Mouse (Mus musculus): Measurements from ENCODE around the gene Gm11037.
"Not testable (repeated sequence)": the region's sequence is repeated elsewhere in the genome, so short reads cannot be mapped to it uniquely, and the experiment has no call there.

Gene Gm11037

GRCm38 (mm10) chr2:131132930-131133547 is at the start of gene Gm11037:
Gm11037 (plus strand) TSS chr2:131133497.
- no peak for DNase-seq

GRCm38 (mm10) chr2:131084206-131084605 is 49.1 kb upstream of the Gm11037 start:
- DNase-seq = no peak

- DNase-seq = no peak
Observed at GRCm38 (mm10) chr2:131086667-131087390, 46.5 kb upstream of the Gm11037 start, which contains the start of gene Siglec1. Siglec1 (minus strand) TSS chr2:131086765.

GRCm38 (mm10) chr2:131088581-131088980 is 44.7 kb upstream of the Gm11037 start:
- DNase-seq = no peak

- no peak for DNase-seq
Observed at GRCm38 (mm10) chr2:131089634-131090033, 43.7 kb upstream of the Gm11037 start.

- DNase-seq = no peak
Observed at GRCm38 (mm10) chr2:131090852-131091251, 42.4 kb upstream of the Gm11037 start.

DNA sequence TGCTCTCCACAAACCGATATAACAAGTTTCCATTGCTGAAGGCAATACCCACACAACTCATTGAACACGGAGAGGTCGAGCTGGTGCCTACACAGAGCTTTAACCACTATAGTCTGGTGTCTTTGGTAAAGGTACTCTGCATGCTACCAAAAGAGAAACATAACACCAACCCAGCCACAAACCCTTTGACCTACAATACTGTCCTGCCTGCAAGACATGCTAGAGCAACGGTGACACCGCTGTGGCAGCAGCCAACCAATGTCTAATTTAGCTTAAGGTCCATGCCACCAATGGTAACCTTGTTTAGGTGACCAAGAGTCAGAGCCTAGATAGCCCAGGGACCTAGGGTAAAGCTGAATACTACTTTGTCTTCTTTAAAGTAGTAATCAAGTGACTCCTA is 39.7 kb upstream of the Gm11037 start:
- DNase-seq = no peak

DNA sequence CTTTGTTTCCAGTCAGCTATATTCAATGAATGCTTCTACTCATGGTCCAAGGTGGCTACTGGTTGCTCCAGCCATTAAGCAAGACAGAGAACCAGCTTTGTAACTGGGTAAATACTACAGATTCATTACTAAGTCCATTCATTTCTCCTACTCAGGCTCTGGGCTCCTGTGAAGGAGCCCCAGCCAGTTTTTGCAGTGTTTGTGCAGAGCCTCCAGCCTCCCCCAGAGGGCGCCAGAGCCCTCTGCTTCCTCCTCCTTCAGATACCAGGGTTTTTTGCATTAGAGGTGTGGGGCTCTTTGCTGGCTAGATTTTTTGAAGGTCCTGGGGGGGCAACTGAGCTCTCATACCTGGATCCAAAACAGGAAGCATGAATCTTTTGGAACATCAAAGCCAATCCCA is 38.5 kb upstream of the Gm11037 start:
- DNase-seq = peak; percentile 51

DNA sequence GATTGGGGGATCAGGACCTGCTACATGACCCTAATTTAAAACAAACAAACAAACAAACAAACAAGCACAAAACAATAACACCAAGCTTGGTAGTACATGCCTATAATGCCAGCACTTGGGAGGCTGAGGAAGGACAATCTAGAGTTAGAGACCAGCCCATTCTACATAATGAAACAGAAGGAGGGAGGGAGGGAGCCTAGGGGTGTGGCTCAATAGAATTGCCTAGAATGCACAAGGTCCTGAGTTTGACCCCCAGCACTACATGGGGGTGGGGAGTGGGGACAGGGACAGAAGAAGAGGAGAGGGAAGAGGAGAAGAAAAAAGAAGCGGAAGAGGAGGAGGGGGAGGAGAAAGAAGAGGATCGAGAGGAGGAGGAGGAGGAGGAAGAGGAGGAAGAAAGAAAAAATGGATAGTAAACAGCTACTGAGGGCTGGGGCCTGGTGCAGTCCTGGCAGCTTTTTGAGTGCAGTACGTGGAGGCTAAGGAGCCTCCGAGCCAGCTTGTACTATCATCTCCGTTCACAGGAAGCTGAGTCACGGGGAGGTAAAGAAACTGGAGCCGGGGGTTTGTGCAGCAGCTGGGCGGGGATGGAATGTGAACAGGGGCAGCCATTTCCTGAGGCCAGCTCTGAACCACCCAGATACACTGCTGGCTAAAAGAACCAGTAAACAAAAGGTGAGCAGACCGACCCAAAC is 37.0 kb upstream of the Gm11037 start:
- no peak for DNase-seq

DNA sequence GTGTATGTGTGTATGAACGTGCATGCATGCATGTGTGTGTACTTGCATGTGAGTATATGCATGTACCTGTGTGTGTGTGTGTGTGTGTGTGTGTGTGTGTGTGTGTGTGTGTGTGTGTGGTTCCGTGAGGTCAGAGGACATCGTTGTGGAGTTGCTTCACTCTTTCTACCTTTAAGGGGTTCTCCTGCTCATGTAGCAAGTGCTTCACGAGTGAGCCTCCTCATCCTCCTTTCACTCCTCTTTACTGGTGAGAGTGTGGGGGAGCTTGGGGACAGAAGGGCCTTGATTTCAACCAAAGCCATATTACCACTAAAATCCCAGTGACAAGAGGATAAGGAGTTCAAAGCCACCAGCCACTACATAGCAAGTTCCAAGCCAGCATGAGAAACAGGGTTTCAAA is 36.2 kb upstream of the Gm11037 start:
- no peak for DNase-seq

- no peak for DNase-seq
Observed at GRCm38 (mm10) chr2:131101530-131101929, 31.8 kb upstream of the Gm11037 start.

- DNase-seq = no peak
Observed at GRCm38 (mm10) chr2:131104021-131104420, 29.3 kb upstream of the Gm11037 start.

DNA sequence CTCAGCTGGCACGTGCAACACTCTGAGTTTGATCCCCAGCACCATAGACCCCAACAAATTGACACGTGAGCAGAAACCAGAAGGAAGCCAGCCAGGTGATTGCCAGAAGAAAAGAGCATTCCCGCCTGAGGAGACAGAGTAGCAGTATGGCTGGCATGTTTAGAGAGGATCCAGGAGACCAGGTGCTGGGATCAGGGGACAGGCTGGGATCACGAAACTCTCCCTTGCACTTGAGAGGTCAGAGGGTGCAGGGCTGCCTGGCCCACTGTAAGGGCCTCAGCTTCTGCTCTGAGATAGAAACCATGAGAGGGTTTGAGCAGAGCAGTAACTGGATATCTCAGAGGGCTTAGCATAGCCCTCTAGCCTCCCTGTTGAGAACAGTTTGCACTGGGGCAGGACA is 28.2 kb upstream of the Gm11037 start:
- DNase-seq = not testable (repeated sequence)

- DNase-seq = no peak
Observed at GRCm38 (mm10) chr2:131105989-131106388, 27.3 kb upstream of the Gm11037 start.

GRCm38 (mm10) chr2:131118968-131119574 is 14.2 kb upstream of the Gm11037 start:
- no peak for DNase-seq

DNA sequence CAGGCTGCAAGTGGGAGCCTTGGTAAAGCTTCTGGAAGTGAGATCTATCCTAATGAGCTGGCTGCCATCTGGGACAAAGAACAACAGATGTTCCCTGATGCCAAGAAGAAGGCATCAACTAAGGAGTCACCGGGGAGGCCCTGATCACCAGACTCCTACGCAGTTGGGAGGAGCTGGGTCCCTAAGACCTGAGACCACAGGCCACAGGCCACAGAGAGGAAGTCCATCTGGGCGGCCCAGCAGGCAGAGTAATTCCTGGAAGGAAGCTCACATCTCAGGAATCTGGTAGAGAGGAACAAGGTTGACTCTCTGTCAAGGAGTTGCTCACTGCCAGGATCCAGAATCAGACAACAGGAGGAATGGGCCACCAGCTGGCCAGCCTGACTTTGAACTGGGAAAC is 9.1 kb upstream of the Gm11037 start:
- no peak for DNase-seq

DNA sequence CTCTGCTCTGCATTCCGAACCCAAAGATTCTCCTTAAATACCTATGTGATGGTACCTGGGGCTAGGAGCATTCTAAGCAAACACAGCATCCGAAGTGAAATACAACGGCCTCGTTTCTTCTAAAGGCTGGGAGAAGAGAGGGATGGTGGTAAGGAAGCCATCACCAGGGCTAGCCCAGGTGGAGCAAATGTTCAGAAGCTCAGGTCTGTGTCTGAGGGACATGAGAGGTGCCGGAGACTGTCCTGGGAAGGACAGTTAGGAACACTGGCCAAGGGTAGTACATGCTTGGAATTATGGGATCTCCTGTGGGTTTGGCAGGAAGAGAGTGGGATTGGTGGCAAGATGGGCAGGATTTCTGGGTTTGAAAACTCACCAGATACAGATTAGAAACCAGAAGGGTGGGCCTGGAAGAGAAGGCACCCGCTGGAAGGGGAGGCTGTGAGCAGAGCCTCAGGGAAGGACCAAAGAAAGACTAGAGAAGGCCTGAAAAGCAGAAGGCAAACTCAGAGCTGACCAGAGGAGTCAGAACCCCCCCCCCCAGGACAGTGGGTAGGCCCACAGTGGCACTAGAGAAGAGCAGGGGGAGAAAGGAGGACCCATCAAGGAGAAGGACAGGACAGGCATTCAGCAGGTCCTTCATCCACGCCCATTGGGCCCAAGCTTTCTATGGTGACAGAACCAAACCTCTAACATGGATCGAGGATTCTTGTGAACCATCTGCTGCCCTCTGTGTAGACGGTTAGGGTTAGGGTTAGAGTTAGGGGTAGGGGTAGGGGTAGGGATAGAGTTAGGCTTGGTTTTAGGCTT is 7.9 kb upstream of the Gm11037 start:
- no peak for DNase-seq

- DNase-seq = no peak
Observed at GRCm38 (mm10) chr2:131125964-131126815, 7.1 kb upstream of the Gm11037 start.

GRCm38 (mm10) chr2:131127161-131127730 is 6.1 kb upstream of the Gm11037 start, which contains the start of gene Hspa12b:
Hspa12b (plus strand) TSS chr2:131127280.
- DNase-seq = no peak

GRCm38 (mm10) chr2:131128211-131128610 is 5.1 kb upstream of the Gm11037 start:
- DNase-seq = no peak

- no peak for DNase-seq
Observed at GRCm38 (mm10) chr2:131128636-131129157, 4.6 kb upstream of the Gm11037 start.
